Mouse (Mus musculus) Patski (cell line): ENCODE measurements at regions not wholly inside any gene's neighbourhood (a gene's known extent, or its start where the extent isn't known, plus 50 kb on each side); places are given as distances from the start of the nearest gene placed in this dataset.
A peak's percentile ranks its signal among the peaks of the same experiment; 100 is the strongest.

Experiments used
- ATAC-seq: fragments of 100-300 bp; one replicate; pipeline ENCODE4 v1.8.0; 2021
- CTCF ChIA-PET: fragments of 350-600 bp; sonication (Branson Sonifier 250); formaldehyde crosslinking; loops from one replicate; lab custom pipeline; 2022; ENCODE audit warnings: inconsistent platforms; lab: Charles Lee
- POLR2A ChIA-PET: fragments of 350-600 bp; sonication (Branson Sonifier 250); formaldehyde crosslinking; loops from one replicate; lab custom pipeline; 2022; ENCODE audit warnings: antibody characterized with exemption, inconsistent platforms; lab: Charles Lee
- DNase-seq: peaks from one replicate; pipeline ENCODE4 v3.0.0-alpha.2; 2011; ENCODE audit warnings: low read depth, low spot score
- H3K27me3 ChIP-seq: fragments of 371-371 bp; one replicate; pipeline ENCODE4 v1.5.1; 2021
- CTCF ChIP-seq: fragments of 100-300 bp; IDR thresholded peaks from one replicate; pipeline ENCODE4 v1.5.1; 2021
- in situ Hi-C: fragments of 300-500 bp; cut with MboI; formaldehyde crosslinking; loops from 3 replicates; pipeline ENCODE4 v1.11.1; 2018; ENCODE audit warnings: low pct_unique_long_range_greater_than_20kb, mixed read lengths

- no peak for TF ChIP-seq CTCF
- no peak for ATAC-seq
- CTCF ChIA-PET, result interaction anchor here (1.2 to 1.3 kb wide), 3 partner anchors 9 to 182 kb away, joined by 3 to 4 read pairs (median 3); no protein-coding TSS in a partner anchor
- POLR2A ChIA-PET, result interaction anchor here (0.6 kb wide), 1 partner anchor 192 kb away, joined by 6 read pairs; no protein-coding TSS in a partner anchor
- DNase-seq, result no peak
- in situ Hi-C loops, result loop anchor here (25.0 kb wide), 1 partner anchor 740 kb away; no protein-coding TSS in a partner anchor
- peaks cover 22% of the 10 kb centered on the region for H3K27me3 ChIP-seq
Measured at GRCm38 (mm10) chr3:29822622-29823370, 725.0 kb downstream of the Mecom start.

DNA sequence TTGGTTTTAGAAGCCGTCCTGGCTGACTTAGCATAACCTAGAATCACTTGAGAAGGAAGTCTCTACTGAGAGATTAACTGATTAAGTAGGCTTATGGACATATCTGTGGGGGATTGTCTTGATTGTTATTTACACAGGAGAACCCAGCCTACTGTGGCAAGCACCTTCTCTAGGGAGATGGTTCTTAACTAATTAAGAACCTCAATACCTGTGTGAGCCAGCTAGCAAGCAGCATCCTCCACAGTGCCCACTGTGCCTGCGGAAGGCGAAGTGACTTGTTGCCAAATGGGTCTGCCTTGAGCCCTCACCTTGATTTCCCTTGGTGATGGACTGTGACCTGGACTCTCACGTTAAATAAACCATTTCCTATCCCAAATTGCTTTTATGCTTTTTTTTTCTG is 730.8 kb downstream of the Mecom start:
- POLR2A ChIA-PET, result no interaction called here
- ATAC-seq (no peak), DNase-seq (no peak)
- CTCF ChIA-PET, result no interaction called here
- H3K27me3 ChIP-seq, result peaks cover 31% of the 10 kb centered on the region
- TF ChIP-seq CTCF, result no peak
- in situ Hi-C loops, result loop anchor here (25.0 kb wide), 1 partner anchor 745 kb away; no protein-coding TSS in a partner anchor

GRCm38 (mm10) chr3:29813276-29813675 is 731.5 kb downstream of the Egfem1 start:
- CTCF ChIA-PET, result interaction anchor here (0.8 to 2.8 kb wide), 9 partner anchors 8 to 748 kb away, joined by 3 to 11 read pairs (median 4); no protein-coding TSS in a partner anchor
- DNase-seq, result no peak
- peaks cover 40% of the 10 kb centered on the region for H3K27me3 ChIP-seq
- POLR2A ChIA-PET, result no interaction called here
- TF ChIP-seq CTCF, result no peak
- no peak for ATAC-seq
- in situ Hi-C loops, result loop anchor here (25.0 kb wide), 1 partner anchor 749 kb away; no protein-coding TSS in a partner anchor

GRCm38 (mm10) chr3:29812480-29813240 is 730.8 kb downstream of the Egfem1 start:
- ATAC-seq (no peak), DNase-seq (peak; percentile 27)
- in situ Hi-C loops, result loop anchor here (25.0 kb wide), 1 partner anchor 750 kb away; no protein-coding TSS in a partner anchor
- H3K27me3 ChIP-seq, result peaks cover 40% of the 10 kb centered on the region
- ChIA-PET CTCF (interaction anchor here (0.8 to 1.8 kb wide), 7 partner anchors 8 to 186 kb away, joined by 3 to 7 read pairs (median 4); no protein-coding TSS in a partner anchor), POLR2A (no interaction called here)
- peak; percentile 69 for TF ChIP-seq CTCF

DNA sequence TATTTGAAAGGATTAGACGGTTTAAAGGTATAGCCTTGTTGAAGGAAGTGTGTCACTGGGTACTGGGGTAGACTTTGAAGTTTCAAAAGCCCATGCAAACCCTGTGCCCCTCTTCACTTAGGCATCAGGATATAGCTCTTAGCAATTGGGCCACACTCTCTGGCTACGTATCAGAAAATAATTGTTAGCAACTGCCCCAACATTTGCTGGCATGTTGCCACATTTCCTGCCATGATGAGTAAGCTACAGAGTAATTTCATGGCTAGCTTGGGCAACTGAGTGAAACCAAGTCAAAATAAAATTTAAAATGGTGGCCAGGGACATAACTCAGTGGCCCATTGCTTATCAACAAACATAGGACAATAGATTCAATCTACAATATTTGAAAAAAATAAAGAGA is 724.2 kb downstream of the Egfem1 start:
- H3K27me3 ChIP-seq, result peaks cover 20% of the 10 kb centered on the region
- ATAC-seq, result no peak
- POLR2A ChIA-PET, result no interaction called here
- no peak for DNase-seq
- no peak for TF ChIP-seq CTCF
- CTCF ChIA-PET, result interaction anchor here (0.9 to 2.1 kb wide), 5 partner anchors 9 to 193 kb away, joined by 3 to 6 read pairs (median 4); no protein-coding TSS in a partner anchor
- in situ Hi-C loops, result loop anchor here (25.0 kb wide), 1 partner anchor 756 kb away; no protein-coding TSS in a partner anchor

GRCm38 (mm10) chr3:29803456-29803855 is 721.6 kb downstream of the Egfem1 start:
- no peak for ATAC-seq
- in situ Hi-C loops, result loop anchor here (25.0 kb wide), 1 partner anchor 759 kb away; no protein-coding TSS in a partner anchor
- DNase-seq, result no peak

GRCm38 (mm10) chr3:29801081-29801480 is 719.3 kb downstream of the Egfem1 start:
- no peak for TF ChIP-seq CTCF
- ChIA-PET CTCF (interaction anchor here (1.0 to 1.1 kb wide), 2 partner anchors 15 to 214 kb away, joined by 3 to 4 read pairs; no protein-coding TSS in a partner anchor), POLR2A (no interaction called here)
- ATAC-seq, result no peak
- H3K27me3 ChIP-seq, result peaks cover 11% of the 10 kb centered on the region
- DNase-seq, result no peak
- in situ Hi-C loops, result loop anchor here (25.0 kb wide), 1 partner anchor 761 kb away; no protein-coding TSS in a partner anchor

More at GRCm38 (mm10) chr3:29803456-29803855, 721.6 kb downstream of the Egfem1 start:
- no peak for TF ChIP-seq CTCF
- peaks cover 10% of the 10 kb centered on the region for H3K27me3 ChIP-seq
- POLR2A ChIA-PET, result no interaction called here
- CTCF ChIA-PET, result no interaction called here

DNA sequence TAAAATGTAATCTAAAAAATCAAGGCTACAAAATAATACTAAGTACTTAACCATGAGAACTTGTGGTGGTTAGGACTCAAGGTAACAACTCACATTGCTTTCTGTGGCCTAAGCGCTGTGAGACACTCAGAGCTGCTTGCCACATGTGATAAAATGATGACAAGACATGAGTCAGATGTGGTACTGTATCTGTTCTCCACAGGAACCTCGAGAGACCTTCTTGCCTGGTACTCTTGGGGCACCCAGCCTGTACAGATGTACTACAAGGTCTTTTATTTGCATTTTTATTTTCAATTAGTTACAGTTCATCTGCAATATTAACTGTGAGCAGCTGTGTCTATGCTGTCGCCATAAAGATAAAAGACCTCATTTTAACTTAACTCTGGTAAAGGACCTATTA is 692.5 kb downstream of the Egfem1 start:
- H3K27me3 ChIP-seq, result peaks cover 18% of the 10 kb centered on the region
- no peak for TF ChIP-seq CTCF
- DNase-seq (no peak), ATAC-seq (no peak)
- in situ Hi-C loops, result no loop called here
- CTCF ChIA-PET, result interaction anchor here (0.8 kb wide), 1 partner anchor 31 kb away, joined by 3 read pairs; no protein-coding TSS in a partner anchor
- POLR2A ChIA-PET, result no interaction called here

DNA sequence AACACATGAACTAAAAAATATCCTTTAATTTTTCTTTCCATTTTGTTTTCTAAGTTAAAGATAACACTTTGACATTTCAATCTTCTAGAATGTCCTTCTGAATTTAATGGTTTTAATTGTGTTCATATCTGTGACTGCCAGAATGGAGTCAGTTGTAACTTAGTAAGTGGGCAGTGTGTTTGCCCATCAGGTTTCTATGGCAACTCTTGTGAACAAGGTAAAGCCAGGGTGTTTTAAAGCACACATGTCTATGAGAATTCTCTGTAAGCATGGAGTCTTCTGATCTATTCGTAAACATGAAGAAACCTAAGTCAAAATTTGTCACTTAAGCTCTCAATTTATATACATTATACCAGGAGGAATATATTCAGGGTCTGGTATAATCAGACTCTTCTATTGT is 689.4 kb downstream of the Egfem1 start:
- DNase-seq (no peak), ATAC-seq (no peak)
- no peak for TF ChIP-seq CTCF
- H3K27me3 ChIP-seq, result peaks cover 8% of the 10 kb centered on the region
- POLR2A ChIA-PET, result no interaction called here
- CTCF ChIA-PET, result no interaction called here
- in situ Hi-C loops, result no loop called here

GRCm38 (mm10) chr3:29768592-29768991 is 686.8 kb downstream of the Egfem1 start:
- peak; percentile 31 for ATAC-seq
- ChIA-PET POLR2A (no interaction called here), CTCF (no interaction called here)
- in situ Hi-C loops, result no loop called here
- TF ChIP-seq CTCF, result no peak
- peaks cover 3% of the 10 kb centered on the region for H3K27me3 ChIP-seq
- no peak for DNase-seq
